In genomic region chr13:115413721-115414531, GRCm38 (mm10) we compare ENCODE assay signal across 20 mouse cellular contexts.
A peak's percentile ranks its signal among the peaks of the same experiment; 100 is the strongest.
DNase-seq lines count a peak whose midpoint lies in the region; ATAC-seq lines count a peak whose summit lies in the region.
"Had no signal": no experiment of that assay in that cellular context is flagged by ENCODE, and none has a peak within 500 bp of the region (broad histone marks: within the 10 kb centered on the region; RNA-seq: fewer than 3 reads in every experiment).

No protein-coding gene starts in this region.

- H3K4me2 ChIP-seq in embryonic facial prominence, embryonic 14.5 days (ENCODE audit: low read depth, low read length) = no peak overlapping the region
- no peak overlapping the region for H3K4me2 ChIP-seq in kidney, embryonic 15.5 days
- H3K4me2 ChIP-seq in midbrain, embryonic 16.5 days (ENCODE audit: low read length) = no peak overlapping the region
- H3K4me2 ChIP-seq in midbrain, embryonic 14.5 days (ENCODE audit: low read length) = no peak overlapping the region
- H3K4me2 ChIP-seq in neural tube, embryonic 14.5 days (ENCODE audit: low read depth, low read length) = no peak overlapping the region
- H3K4me2 ChIP-seq: embryonic facial prominence, embryonic 13.5 days; liver, embryonic 12.5 days had no signal

- no peaks in the 10 kb centered on the region for H3K9me3 ChIP-seq in embryonic facial prominence, embryonic 14.5 days (ENCODE audit: control insufficient read depth, low read length)
- H3K9me3 ChIP-seq in embryonic facial prominence, embryonic 10.5 days = no peaks in the 10 kb centered on the region
- H3K9me3 ChIP-seq in kidney, embryonic 15.5 days (replicated peaks) = no peaks in the 10 kb centered on the region
- H3K9me3 ChIP-seq in midbrain, embryonic 16.5 days (replicated peaks; ENCODE audit: control insufficient read depth, low read length, poor library complexity, severe bottlenecking) = no peaks in the 10 kb centered on the region
- H3K9me3 ChIP-seq in midbrain, embryonic 14.5 days (ENCODE audit: control insufficient read depth, low read length) = no peaks in the 10 kb centered on the region
- no peaks in the 10 kb centered on the region for H3K9me3 ChIP-seq in neural tube, embryonic 14.5 days (ENCODE audit: control insufficient read depth, low read length)
- H3K9me3 ChIP-seq: embryonic facial prominence, embryonic 13.5 days; heart, embryonic 10.5 days; liver, embryonic 12.5 days; megakaryocyte, embryonic 14.5 days had no signal

- DNase-seq in embryonic facial prominence, embryonic 14.5 days (ENCODE audit: low spot score) = peak; percentile 43
- no peak for DNase-seq in embryonic facial prominence, embryonic 10.5 days (ENCODE audit: low spot score)
- no peak for DNase-seq in kidney, adult 11 months
- DNase-seq in midbrain, embryonic 14.5 days = no peak
- no peak for DNase-seq in cerebellum, postnatal 36 days
- DNase-seq: adrenal gland, postnatal 25 days; cerebellum, postnatal 14 days; gastrocnemius, postnatal 36 days; heart, postnatal 14 days; layer of hippocampus, adult 9-11 months; right cerebral cortex, postnatal 4 days had no signal

- H3K9ac ChIP-seq in embryonic facial prominence, embryonic 14.5 days (ENCODE audit: low read depth, low read length) = no peak overlapping the region
- H3K9ac ChIP-seq in kidney, embryonic 15.5 days = no peak overlapping the region
- H3K9ac ChIP-seq in midbrain, embryonic 16.5 days (ENCODE audit: low read depth, low read length) = no peak overlapping the region
- no peak overlapping the region for H3K9ac ChIP-seq in midbrain, embryonic 14.5 days (replicated peaks; ENCODE audit: low read length)
- H3K9ac ChIP-seq in neural tube, embryonic 14.5 days (replicated peaks; ENCODE audit: low read depth, low read length) = no peak overlapping the region
- H3K9ac ChIP-seq: embryonic facial prominence, embryonic 13.5 days; liver, embryonic 12.5 days had no signal

- no peak overlapping the region for H3K4me3 ChIP-seq in embryonic facial prominence, embryonic 14.5 days (ENCODE audit: low read depth, low read length)
- H3K4me3 ChIP-seq in embryonic facial prominence, embryonic 10.5 days = no peak overlapping the region
- no peak overlapping the region for H3K4me3 ChIP-seq in kidney, embryonic 15.5 days (replicated peaks)
- H3K4me3 ChIP-seq in midbrain, embryonic 16.5 days (ENCODE audit: low read depth, low read length) = no peak overlapping the region
- no peak overlapping the region for H3K4me3 ChIP-seq in midbrain, embryonic 14.5 days (replicated peaks; ENCODE audit: low read depth, low read length)
- no peak overlapping the region for H3K4me3 ChIP-seq in neural tube, embryonic 14.5 days (ENCODE audit: low read depth, low read length)
- H3K4me3 ChIP-seq: embryonic facial prominence, embryonic 13.5 days; heart, embryonic 10.5 days; liver, embryonic 12.5 days; megakaryocyte, embryonic 14.5 days had no signal

- 71% methylated on average over 9 of the region's 9 CpGs for WGBS in embryonic facial prominence, embryonic 14.5 days
- 81% methylated on average over 9 of the region's 9 CpGs for WGBS in embryonic facial prominence, embryonic 10.5 days
- 46% methylated on average over 9 of the region's 9 CpGs for WGBS in kidney, embryonic 15.5 days
- 61% methylated on average over 9 of the region's 9 CpGs for WGBS in midbrain, embryonic 16.5 days
- WGBS in midbrain, embryonic 14.5 days = 64% methylated on average over 9 of the region's 9 CpGs
- 35% methylated on average over 9 of the region's 9 CpGs for WGBS in neural tube, embryonic 14.5 days

- H3K27me3 ChIP-seq in embryonic facial prominence, embryonic 14.5 days (replicated peaks; ENCODE audit: control insufficient read depth, insufficient read depth, low read length) = no peaks in the 10 kb centered on the region
- no peaks in the 10 kb centered on the region for H3K27me3 ChIP-seq in embryonic facial prominence, embryonic 10.5 days (replicated peaks; ENCODE audit: low read depth, poor library complexity, severe bottlenecking)
- H3K27me3 ChIP-seq in kidney, embryonic 15.5 days = no peaks in the 10 kb centered on the region
- no peaks in the 10 kb centered on the region for H3K27me3 ChIP-seq in midbrain, embryonic 16.5 days (ENCODE audit: control insufficient read depth, insufficient read depth, low read depth, low read length)
- peaks cover 4% of the 10 kb centered on the region; the same call in 1 of the 2 replicates for H3K27me3 ChIP-seq in midbrain, embryonic 14.5 days (ENCODE audit: control insufficient read depth, insufficient read depth, low read length)
- H3K27me3 ChIP-seq in neural tube, embryonic 14.5 days (ENCODE audit: control insufficient read depth, insufficient read depth, low read length) = no peaks in the 10 kb centered on the region
- H3K27me3 ChIP-seq: embryonic facial prominence, embryonic 13.5 days; liver, embryonic 12.5 days; megakaryocyte, embryonic 14.5 days had no signal

- no peaks in the 10 kb centered on the region for H3K4me1 ChIP-seq in embryonic facial prominence, embryonic 14.5 days (ENCODE audit: control insufficient read depth, insufficient read depth, low read length)
- no peaks in the 10 kb centered on the region for H3K4me1 ChIP-seq in embryonic facial prominence, embryonic 10.5 days
- H3K4me1 ChIP-seq in kidney, embryonic 15.5 days = peaks cover 3% of the 10 kb centered on the region; the same call in 1 of the 2 replicates
- no peaks in the 10 kb centered on the region for H3K4me1 ChIP-seq in midbrain, embryonic 16.5 days (ENCODE audit: control insufficient read depth, insufficient read depth, low read length)
- H3K4me1 ChIP-seq in midbrain, embryonic 14.5 days (ENCODE audit: control insufficient read depth, insufficient read depth, low read length) = no peaks in the 10 kb centered on the region
- H3K4me1 ChIP-seq in neural tube, embryonic 14.5 days (ENCODE audit: control insufficient read depth, insufficient read depth, low read length) = peaks cover 8% of the 10 kb centered on the region; the same call in 1 of the 2 replicates
- H3K4me1 ChIP-seq: embryonic facial prominence, embryonic 13.5 days; heart, embryonic 10.5 days; liver, embryonic 12.5 days; megakaryocyte, embryonic 14.5 days had no signal

- ATAC-seq in embryonic facial prominence, embryonic 14.5 days (ENCODE audit: low read depth) = no peak
- ATAC-seq in kidney, embryonic 15.5 days (replicated peaks; ENCODE audit: low FRiP score) = peak; percentile 93
- 0 out of 2 replicates have a peak, but pooled peaks have one; percentile 28 for ATAC-seq in midbrain, embryonic 16.5 days
- ATAC-seq in midbrain, embryonic 14.5 days (ENCODE audit: low FRiP score, low TSS enrichment) = no peak
- peak; percentile 82; the same call in 1 of the 2 replicates for ATAC-seq in neural tube, embryonic 14.5 days (ENCODE audit: low read depth)
- ATAC-seq: activated CD4-positive, CD25-positive, alpha-beta regulatory T cell, adult 4 months; intestine, postnatal 0 days; liver, embryonic 12.5 days had no signal

- no peak overlapping the region for H3K27ac ChIP-seq in embryonic facial prominence, embryonic 14.5 days (replicated peaks; ENCODE audit: low read depth, low read length)
- no peak overlapping the region for H3K27ac ChIP-seq in embryonic facial prominence, embryonic 10.5 days (replicated peaks)
- 0 out of 2 replicates have a peak overlapping the region, but pooled peaks have one; percentile 37 for H3K27ac ChIP-seq in kidney, embryonic 15.5 days
- no peak overlapping the region for H3K27ac ChIP-seq in midbrain, embryonic 16.5 days (ENCODE audit: low read length)
- H3K27ac ChIP-seq in midbrain, embryonic 14.5 days (replicated peaks; ENCODE audit: low read depth, low read length) = no peak overlapping the region
- H3K27ac ChIP-seq in neural tube, embryonic 14.5 days (ENCODE audit: low read depth, low read length) = no peak overlapping the region
- H3K27ac ChIP-seq: embryonic facial prominence, embryonic 13.5 days; heart, embryonic 10.5 days; liver, embryonic 12.5 days had no signal

- H3K36me3 ChIP-seq in embryonic facial prominence, embryonic 14.5 days (ENCODE audit: control insufficient read depth, insufficient read depth, low read length) = no peaks in the 10 kb centered on the region
- H3K36me3 ChIP-seq in embryonic facial prominence, embryonic 10.5 days (replicated peaks) = no peaks in the 10 kb centered on the region
- H3K36me3 ChIP-seq in kidney, embryonic 15.5 days = no peaks in the 10 kb centered on the region
- H3K36me3 ChIP-seq in midbrain, embryonic 16.5 days (ENCODE audit: control insufficient read depth, insufficient read depth, low read length) = no peaks in the 10 kb centered on the region
- no peaks in the 10 kb centered on the region for H3K36me3 ChIP-seq in midbrain, embryonic 14.5 days (ENCODE audit: control insufficient read depth, insufficient read depth, low read length)
- H3K36me3 ChIP-seq in neural tube, embryonic 14.5 days (ENCODE audit: control insufficient read depth, insufficient read depth, low read length) = no peaks in the 10 kb centered on the region
- H3K36me3 ChIP-seq: embryonic facial prominence, embryonic 13.5 days; heart, embryonic 10.5 days; liver, embryonic 12.5 days had no signal

Comparison
In these comparisons a context has a peak if more than half of its experiments do, and no peak if none do; other contexts are left out.
1. ATAC-seq: peak in kidney, embryonic 15.5 days (single experiment), midbrain, embryonic 16.5 days (single experiment) and neural tube, embryonic 14.5 days (single experiment); none in embryonic facial prominence, embryonic 14.5 days (single experiment) and midbrain, embryonic 14.5 days (single experiment).